Mouse (Mus musculus) myocyte (in vitro differentiated cells): ENCODE measurements around the gene Lypla2.

Experiments
- E2F4 ChIP-seq: IDR thresholded peaks from one replicate; pipeline ENCODE4 v1.6.1; 2011; ENCODE audit warnings: mild to moderate bottlenecking, control low read depth, moderate library complexity; ENCODE audit not compliant: insufficient read depth
- MYOD1 ChIP-seq, 3 experiments: IDR thresholded peaks; one replicate each; pipeline ENCODE4 v1.6.1; 2011; ENCODE audit warnings: control low read depth in 2 of 3, low read depth in 2 of 3, mild to moderate bottlenecking in 2 of 3, moderate library complexity in 1 of 3; ENCODE audit not compliant: insufficient read length in 2 of 3, control insufficient read depth in 1 of 3
- POLR2A ChIP-seq: IDR thresholded peaks from one replicate; pipeline ENCODE4 v1.6.1; 2011; ENCODE audit warnings: low read depth, mild to moderate bottlenecking, control low read depth, moderate library complexity; ENCODE audit not compliant: insufficient read length
- REST ChIP-seq: IDR thresholded peaks from one replicate; pipeline ENCODE4 v1.6.1; 2011; ENCODE audit warnings: mild to moderate bottlenecking, control low read depth, moderate library complexity; ENCODE audit not compliant: insufficient read depth, insufficient read length
- TCF12 ChIP-seq: IDR thresholded peaks from one replicate; pipeline ENCODE4 v1.6.1; 2011; ENCODE audit warnings: mild to moderate bottlenecking, control low read depth; ENCODE audit not compliant: poor library complexity, insufficient read depth, severe bottlenecking

DNA sequence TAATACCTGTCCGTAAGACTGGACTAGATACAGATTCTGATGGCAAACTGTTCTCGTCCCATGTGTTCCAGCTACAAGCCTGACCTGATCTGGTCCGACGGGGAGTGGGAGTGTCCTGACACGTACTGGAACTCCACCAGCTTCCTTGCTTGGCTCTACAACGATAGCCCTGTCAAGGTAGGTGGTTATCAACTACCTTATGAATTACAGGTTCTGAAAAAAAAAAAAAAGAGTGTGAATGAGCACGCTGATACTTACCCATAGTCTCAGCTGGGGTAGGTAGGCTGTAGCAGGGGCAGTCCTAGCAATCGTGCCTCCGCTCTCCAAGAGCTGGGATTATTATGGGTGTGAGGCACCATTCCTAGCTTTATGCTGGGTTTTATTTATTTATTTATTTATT is 42.6 kb downstream of the Lypla2 start:
- TF ChIP-seq REST (no peak), TCF12 (no peak), POLR2A (no peak), E2F4 (no peak), MYOD1 (IDR thresholded peaks at IDR 0.05; ENCODE audit: control insufficient read depth in 1 of 3, insufficient read length in 2 of 3, low read depth in 2 of 3) (no peak)
